Mouse (Mus musculus): ENCODE results near the gene Ecpas.

The Ecpas gene

GRCm38 (mm10) chr4:58910175-58911068, 2.1 kb downstream of the Ecpas start:
- DNase-seq: no peak

GRCm38 (mm10) chr4:58907453-58907852, 5.1 kb downstream of the Ecpas start:
- no peak for DNase-seq

GRCm38 (mm10) chr4:58898318-58898717, 14.2 kb downstream of the Ecpas start:
- DNase-seq: no peak

- no peak for DNase-seq
These were observed 15.1 kb downstream of the Ecpas start for GRCm38 (mm10) chr4:58897436-58897835.

- no peak for DNase-seq
These were observed 18.1 kb downstream of the Ecpas start for GRCm38 (mm10) chr4:58894399-58894798.

- DNase-seq: no peak
These were observed 22.3 kb downstream of the Ecpas start for GRCm38 (mm10) chr4:58890035-58890782.

- no peak for DNase-seq
These were observed 24.0 kb downstream of the Ecpas start for GRCm38 (mm10) chr4:58888568-58888967.

GRCm38 (mm10) chr4:58887626-58888025, 24.9 kb downstream of the Ecpas start:
- DNase-seq: no peak

GRCm38 (mm10) chr4:58886778-58887177, 25.8 kb downstream of the Ecpas start:
- DNase-seq: no peak

- no peak for DNase-seq
These were observed 27.2 kb downstream of the Ecpas start for GRCm38 (mm10) chr4:58885341-58885740.

GRCm38 (mm10) chr4:58883841-58884240, 28.7 kb downstream of the Ecpas start:
- DNase-seq: no peak

GRCm38 (mm10) chr4:58874373-58874772, 38.2 kb downstream of the Ecpas start:
- no peak for DNase-seq

- peak; percentile 63 for DNase-seq
These were observed 45.3 kb downstream of the Ecpas start for GRCm38 (mm10) chr4:58867242-58867641.

GRCm38 (mm10) chr4:58832908-58833307, 79.6 kb downstream of the Ecpas start:
- no peak for DNase-seq

GRCm38 (mm10) chr4:58825921-58826320, 86.6 kb downstream of the Ecpas start:
- no peak for DNase-seq

GRCm38 (mm10) chr4:58787616-58788015, 124.9 kb downstream of the Ecpas start, which contains the start of gene Olfr267:
Olfr267 (minus strand) TSS chr4:58787716.
- DNase-seq: no peak

GRCm38 (mm10) chr4:58786659-58787058, 125.9 kb downstream of the Ecpas start:
- DNase-seq: no peak

GRCm38 (mm10) chr4:58763417-58763816, 149.1 kb downstream of the Ecpas start:
- no peak for DNase-seq

GRCm38 (mm10) chr4:58749510-58749909, 163.0 kb downstream of the Ecpas start:
- no peak for DNase-seq

GRCm38 (mm10) chr4:58749101-58749500, 163.4 kb downstream of the Ecpas start:
- DNase-seq: no peak

All from cerebellum, adult 9-11 months (tissue).